27 mouse cellular contexts compared by ENCODE assay signal in the genomic region with DNA sequence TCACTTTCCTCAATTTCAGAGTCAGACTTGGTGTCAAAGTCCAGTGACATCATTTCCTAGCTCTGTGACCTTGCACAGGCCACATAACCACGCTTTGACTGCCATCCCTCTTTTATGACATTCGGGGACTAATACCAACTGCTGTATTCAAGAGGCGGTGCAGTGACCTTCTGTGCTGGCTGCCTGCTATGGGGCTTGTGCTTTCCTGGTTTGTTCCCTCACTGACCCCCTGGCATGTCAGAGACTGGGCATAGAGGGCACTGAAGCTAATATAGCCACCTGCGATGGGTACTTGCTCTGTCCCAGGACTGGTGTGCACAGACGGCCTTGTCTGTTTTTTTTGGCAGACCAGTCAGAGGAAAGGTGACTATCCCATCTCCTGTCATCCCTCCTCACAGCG.
DNase-seq lines count a peak whose midpoint lies in the region; ATAC-seq and TF ChIP-seq lines count a peak whose summit lies in the region.
"Had no signal": no experiment of that assay in that cellular context is flagged by ENCODE, and none has a peak within 500 bp of the region (broad histone marks: within the 10 kb centered on the region; RNA-seq: fewer than 3 reads in every experiment).

No protein-coding gene starts in this region.

- no peak for ATAC-seq in megakaryocyte, adult 5-6 weeks (ENCODE audit: poor library complexity, severe bottlenecking)
- ATAC-seq: forebrain, embryonic 13.5 days; forebrain, embryonic 16.5 days; hindbrain, postnatal 0 days had no signal

- no peak for TF ChIP-seq CTCF in olfactory bulb, adult 2 months (IDR thresholded peaks at IDR 0.05; ENCODE audit: insufficient read depth, low read depth, low read length)

- peak; percentile 61 for DNase-seq in adrenal gland, adult 2 months
- DNase-seq in adrenal gland, adult 8-10 months: no peak
- peak; percentile 36 for DNase-seq in adrenal gland, postnatal 25 days
- no peak for DNase-seq in kidney, adult 11 months
- DNase-seq in heart, postnatal 10 days: no peak
- DNase-seq: cerebellum, adult 11-12 months; cerebellum, adult 8-10 months; cerebellum, postnatal 10 days; cerebellum, postnatal 36 days; embryo, embryonic 11 days; gastrocnemius, postnatal 10 days; gastrocnemius, postnatal 36 days; heart, adult 2 months; kidney, adult 18-20 months; kidney, adult 9 months had no signal

- WGBS in olfactory bulb, adult 2 months: 85% methylated on average over 6 of the region's 6 CpGs

- TF ChIP-seq POLR2A in olfactory bulb, adult 2 months (IDR thresholded peaks at IDR 0.05; ENCODE audit: insufficient read depth, low read depth, low read length): no peak

- H3K27ac ChIP-seq in olfactory bulb, adult 2 months (ENCODE audit: insufficient read depth, low read depth, low read length): peak overlapping the region; percentile 56
- H3K27ac ChIP-seq: embryonic facial prominence, embryonic 10.5 days; embryonic facial prominence, embryonic 13.5 days; forebrain, embryonic 13.5 days; heart, adult 2 months; heart, embryonic 10.5 days; heart, embryonic 13.5 days; hindbrain, embryonic 14.5 days; hindbrain, postnatal 0 days had no signal

- peaks cover 98% of the 10 kb centered on the region for H3K4me1 ChIP-seq in megakaryocyte, embryonic 14.5 days
- peaks cover 51% of the 10 kb centered on the region for H3K4me1 ChIP-seq in olfactory bulb, adult 2 months (ENCODE audit: control insufficient read depth, insufficient read depth, low read length)

- intact Hi-C loops in heart, postnatal 10 days (cut with DNase I): no loop called here

- H3K4me3 ChIP-seq in megakaryocyte, embryonic 14.5 days (replicated peaks): peak overlapping the region; percentile 75
- no peak overlapping the region for H3K4me3 ChIP-seq in olfactory bulb, adult 2 months (ENCODE audit: insufficient read depth, low read depth, low read length)
- H3K4me3 ChIP-seq: embryonic facial prominence, embryonic 10.5 days; embryonic facial prominence, embryonic 13.5 days; erythroblast, embryonic 14.5 days; forebrain, embryonic 13.5 days; heart, adult 2 months; heart, embryonic 10.5 days; heart, embryonic 13.5 days had no signal

- peaks cover 52% of the 10 kb centered on the region for H3K36me3 ChIP-seq in megakaryocyte, embryonic 14.5 days (replicated peaks; ENCODE audit: low read length)
- H3K36me3 ChIP-seq: embryonic facial prominence, embryonic 10.5 days; embryonic facial prominence, embryonic 13.5 days; heart, embryonic 10.5 days; heart, embryonic 13.5 days had no signal

- no peaks in the 10 kb centered on the region for H3K27me3 ChIP-seq in megakaryocyte, embryonic 14.5 days (replicated peaks)
- H3K27me3 ChIP-seq: embryonic facial prominence, embryonic 13.5 days; forebrain, embryonic 13.5 days; heart, embryonic 13.5 days had no signal

- H3K9me3 ChIP-seq in megakaryocyte, embryonic 14.5 days: no peaks in the 10 kb centered on the region
- H3K9me3 ChIP-seq: embryonic facial prominence, embryonic 10.5 days; embryonic facial prominence, embryonic 13.5 days; forebrain, embryonic 13.5 days; heart, embryonic 10.5 days; heart, embryonic 13.5 days had no signal

Comparison
In these comparisons a context has a peak if more than half of its experiments do, and no peak if none do; other contexts are left out.
1. DNase-seq: peak in adrenal gland, adult 2 months (single experiment) and adrenal gland, postnatal 25 days (single experiment); none in adrenal gland, adult 8-10 months (single experiment), kidney, adult 11 months (single experiment) and heart, postnatal 10 days (0 of 2).